Mouse (Mus musculus): ENCODE measurements at regions not wholly inside any gene's neighbourhood (a gene's known extent, or its start where the extent isn't known, plus 50 kb on each side); places are given as distances from the start of the nearest gene placed in this dataset.

DNA sequence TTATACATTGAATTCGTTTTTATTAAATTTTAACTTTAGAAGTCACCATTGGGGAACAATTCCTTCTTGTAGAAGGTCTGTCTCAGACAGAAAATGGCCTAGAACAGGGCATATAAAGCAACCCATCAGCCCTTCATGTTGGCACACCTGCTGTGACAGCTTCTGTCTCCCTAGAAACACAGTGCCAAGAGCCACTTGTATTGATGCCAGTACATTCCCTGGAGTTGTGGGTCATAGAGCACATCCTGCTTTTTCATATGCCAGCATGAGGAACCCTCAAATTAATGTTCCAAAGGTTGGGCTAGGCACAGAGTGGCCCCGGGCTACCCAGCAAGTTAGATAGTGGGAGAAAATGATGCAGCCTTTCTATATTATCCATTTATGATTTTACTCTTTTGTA, 496.0 kb upstream of the Slc10a2 start:
- 58% methylated on average over 2 of the region's 2 CpGs for WGBS
- H3K9me3 ChIP-seq (replicated peaks): no peaks in the 10 kb centered on the region
- no peak overlapping the region for H3K27ac ChIP-seq
- no peak overlapping the region for H3K4me2 ChIP-seq
- no peaks in the 10 kb centered on the region for H3K27me3 ChIP-seq
- no peak overlapping the region for H3K9ac ChIP-seq
- no peak for ATAC-seq
- H3K36me3 ChIP-seq (ENCODE audit: poor library complexity, severe bottlenecking): no peaks in the 10 kb centered on the region
- H3K4me3 ChIP-seq: no peak overlapping the region
- H3K4me1 ChIP-seq: no peaks in the 10 kb centered on the region

- H3K27me3 ChIP-seq: no peaks in the 10 kb centered on the region
- no peaks in the 10 kb centered on the region for H3K4me1 ChIP-seq
- no peak overlapping the region for H3K27ac ChIP-seq
- H3K36me3 ChIP-seq (ENCODE audit: poor library complexity, severe bottlenecking): no peaks in the 10 kb centered on the region
- H3K9ac ChIP-seq: no peak overlapping the region
- 82% methylated on average over 1 of the region's 1 CpGs for WGBS
- H3K4me3 ChIP-seq: no peak overlapping the region
- peak; percentile 59; the same call in 1 of the 2 replicates for ATAC-seq
- H3K9me3 ChIP-seq (replicated peaks): no peaks in the 10 kb centered on the region
- H3K4me2 ChIP-seq: no peak overlapping the region
Observed at GRCm38 (mm10) chr8:5591571-5591970, 486.4 kb upstream of the Slc10a2 start.

Data from forebrain, embryonic 13.5 days (tissue).